Mouse (Mus musculus) myocyte (in vitro differentiated cells): ENCODE measurements around the gene Xirp2. TPM values are rescaled to one million over a fixed set of nuclear protein-coding genes. Genes with fewer than 3 reads are reported as not detected.
"Not testable (repeated sequence)": the region's sequence is repeated elsewhere in the genome, so short reads cannot be mapped to it uniquely, and the experiment has no call there.

Experiments
- H3K27me3 ChIP-seq: one replicate; pipeline ENCODE4 v1.6.1; 2011; ENCODE audit not compliant: control insufficient read depth, insufficient read depth, insufficient read length
- H3K36me3 ChIP-seq: one replicate; pipeline ENCODE4 v1.6.1; 2011; ENCODE audit not compliant: control insufficient read depth, insufficient read depth
- H3K4me2 ChIP-seq: one replicate; pipeline ENCODE4 v1.6.1; 2011; ENCODE audit warnings: low read depth, control low read depth
- H3K4me3 ChIP-seq: one replicate; pipeline ENCODE4 v1.5.1; 2011; ENCODE audit warnings: mild to moderate bottlenecking, control low read depth, moderate library complexity
- H3K79me2 ChIP-seq: one replicate; pipeline ENCODE4 v1.6.1; 2011; ENCODE audit not compliant: control insufficient read depth, insufficient read depth
- H3ac ChIP-seq: one replicate; pipeline ENCODE4 v1.6.1; 2011; ENCODE audit not compliant: control insufficient read depth, insufficient read length
- CEBPB ChIP-seq: IDR thresholded peaks from 2 replicates; pipeline ENCODE4 v1.6.1; 2011; ENCODE audit warnings: mild to moderate bottlenecking, moderate library complexity; ENCODE audit not compliant: poor library complexity, insufficient read depth, severe bottlenecking
- E2F4 ChIP-seq: IDR thresholded peaks from one replicate; pipeline ENCODE4 v1.6.1; 2011; ENCODE audit warnings: mild to moderate bottlenecking, control low read depth, moderate library complexity; ENCODE audit not compliant: insufficient read depth
- MAX ChIP-seq: IDR thresholded peaks from one replicate; pipeline ENCODE4 v1.6.1; 2011; ENCODE audit warnings: low read depth, mild to moderate bottlenecking, control low read depth
- MYOD1 ChIP-seq, 3 experiments: IDR thresholded peaks; one replicate each; pipeline ENCODE4 v1.6.1; 2011; ENCODE audit warnings: control low read depth in 2 of 3, low read depth in 2 of 3, mild to moderate bottlenecking in 2 of 3, moderate library complexity in 1 of 3; ENCODE audit not compliant: insufficient read length in 2 of 3, control insufficient read depth in 1 of 3
- MYOG ChIP-seq, 3 experiments: IDR thresholded peaks; one replicate each; pipeline ENCODE4 v1.6.1; 2011; ENCODE audit warnings: control low read depth in 2 of 3, low read depth in 2 of 3, mild to moderate bottlenecking in 2 of 3; ENCODE audit not compliant: insufficient read length in 2 of 3, control insufficient read depth in 1 of 3, insufficient read depth in 1 of 3
- POLR2A ChIP-seq: IDR thresholded peaks from one replicate; pipeline ENCODE4 v1.6.1; 2011; ENCODE audit warnings: low read depth, mild to moderate bottlenecking, control low read depth, moderate library complexity; ENCODE audit not compliant: insufficient read length
- POLR2AphosphoS2 ChIP-seq: IDR thresholded peaks from one replicate; pipeline ENCODE4 v1.6.1; 2011; ENCODE audit warnings: low read depth, control low read depth; ENCODE audit not compliant: insufficient read length
- REST ChIP-seq: IDR thresholded peaks from one replicate; pipeline ENCODE4 v1.6.1; 2011; ENCODE audit warnings: mild to moderate bottlenecking, control low read depth, moderate library complexity; ENCODE audit not compliant: insufficient read depth, insufficient read length
- SRF ChIP-seq: IDR thresholded peaks from one replicate; pipeline ENCODE4 v1.6.1; 2011; ENCODE audit warnings: low read depth; ENCODE audit not compliant: control insufficient read depth, insufficient read length
- TCF12 ChIP-seq: IDR thresholded peaks from one replicate; pipeline ENCODE4 v1.6.1; 2011; ENCODE audit warnings: mild to moderate bottlenecking, control low read depth; ENCODE audit not compliant: poor library complexity, insufficient read depth, severe bottlenecking
- TCF3 ChIP-seq: IDR thresholded peaks from one replicate; pipeline ENCODE4 v1.6.1; 2011; ENCODE audit warnings: low read depth, control low read depth; ENCODE audit not compliant: insufficient read length
- USF1 ChIP-seq: IDR thresholded peaks from one replicate; pipeline ENCODE4 v1.6.1; 2011; ENCODE audit warnings: low read depth, mild to moderate bottlenecking, control low read depth, moderate library complexity
- polyA plus RNA-seq: library from polyadenylated mRNA; unstranded; fragments of >200 nt; fragmentation: generic; extraction: Trizol; gene quantifications from one replicate; pipeline ENCODE4 v1.2.1, GENCODE M21; 2012; ENCODE audit warnings: missing spikeins

The Xirp2 gene
- polyA plus RNA-seq = 0.46 TPM

GRCm38 (mm10) chr2:67445780-67446179, at the start of gene Xirp2:
Xirp2 (plus strand) TSS chr2:67446002.
- TF ChIP-seq USF1 (no peak), POLR2A (no peak), E2F4 (no peak), TCF3 (no peak), TCF12 (no peak), MAX (no peak), CEBPB (no peak), POLR2AphosphoS2 (no peak), SRF (no peak), MYOG (IDR thresholded peaks at IDR 0.05; ENCODE audit: control insufficient read depth in 1 of 3, insufficient read depth in 1 of 3, insufficient read length in 2 of 3, low read depth in 2 of 3) (no peak)
- H3K4me3 ChIP-seq = no peak within 1 kb of the TSS
- H3ac ChIP-seq = no peak within 1 kb of the TSS
- no peaks in the 10 kb centered on the region for H3K79me2 ChIP-seq
- peak within 1 kb of the TSS; percentile 64 for H3K4me2 ChIP-seq
- no peaks in the 10 kb centered on the region for H3K36me3 ChIP-seq
- no peaks in the 10 kb centered on the region for H3K27me3 ChIP-seq

- H3K79me2 ChIP-seq, H3K4me3 ChIP-seq, H3K36me3 ChIP-seq, H3K27me3 ChIP-seq, H3ac ChIP-seq, H3K4me2 ChIP-seq: not testable (repeated sequence)
Observed at GRCm38 (mm10) chr2:67413425-67413824, 32.4 kb upstream of the Xirp2 start, which contains the start of gene Gm21830. Gm21830 (plus strand) TSS chr2:67413725.

- H3K4me3 ChIP-seq = no peak overlapping the region
- H3K27me3 ChIP-seq = no peaks in the 10 kb centered on the region
- H3K4me2 ChIP-seq = no peak overlapping the region
- TF ChIP-seq MYOD1 (IDR thresholded peaks at IDR 0.05; ENCODE audit: control insufficient read depth in 1 of 3, insufficient read length in 2 of 3, low read depth in 2 of 3) = no peak
- TF ChIP-seq REST = no peak
- no peak for TF ChIP-seq TCF3
- no peak for TF ChIP-seq USF1
- no peak for TF ChIP-seq E2F4
- H3K79me2 ChIP-seq = no peaks in the 10 kb centered on the region
- no peak overlapping the region for H3ac ChIP-seq
- H3K36me3 ChIP-seq = no peaks in the 10 kb centered on the region
Observed at GRCm38 (mm10) chr2:67420853-67421252, 24.9 kb upstream of the Xirp2 start.

- H3K4me2 ChIP-seq = no peak overlapping the region
- H3ac ChIP-seq = no peak overlapping the region
- H3K36me3 ChIP-seq = no peaks in the 10 kb centered on the region
- no peaks in the 10 kb centered on the region for H3K79me2 ChIP-seq
- no peaks in the 10 kb centered on the region for H3K27me3 ChIP-seq
- no peak for TF ChIP-seq USF1
- TF ChIP-seq TCF3 = no peak
- TF ChIP-seq MYOD1 (IDR thresholded peaks at IDR 0.05; ENCODE audit: control insufficient read depth in 1 of 3, insufficient read length in 2 of 3, low read depth in 2 of 3) = no peak
- no peak for TF ChIP-seq SRF
- TF ChIP-seq E2F4 = no peak
- TF ChIP-seq REST = no peak
- TF ChIP-seq POLR2A = no peak
- no peak for TF ChIP-seq TCF12
- TF ChIP-seq MYOG (IDR thresholded peaks at IDR 0.05; ENCODE audit: control insufficient read depth in 1 of 3, insufficient read depth in 1 of 3, insufficient read length in 2 of 3, low read depth in 2 of 3) = no peak
- no peak for TF ChIP-seq CEBPB
- no peak for TF ChIP-seq MAX
- TF ChIP-seq POLR2AphosphoS2 = no peak
- no peak overlapping the region for H3K4me3 ChIP-seq
Observed at GRCm38 (mm10) chr2:67422799-67423198, 23.0 kb upstream of the Xirp2 start.

- H3K36me3 ChIP-seq = no peaks in the 10 kb centered on the region
- TF ChIP-seq E2F4 (no peak), POLR2AphosphoS2 (no peak), USF1 (no peak), MAX (no peak), SRF (no peak), REST (no peak), CEBPB (no peak), MYOD1 (IDR thresholded peaks at IDR 0.05; ENCODE audit: control insufficient read depth in 1 of 3, insufficient read length in 2 of 3, low read depth in 2 of 3) (no peak), POLR2A (no peak), TCF3 (no peak), MYOG (IDR thresholded peaks at IDR 0.05; ENCODE audit: control insufficient read depth in 1 of 3, insufficient read depth in 1 of 3, insufficient read length in 2 of 3, low read depth in 2 of 3) (no peak), TCF12 (no peak)
- H3K79me2 ChIP-seq = no peaks in the 10 kb centered on the region
- H3K4me3 ChIP-seq = no peak within 1 kb of the TSS
- no peaks in the 10 kb centered on the region for H3K27me3 ChIP-seq
- H3ac ChIP-seq = no peak within 1 kb of the TSS
- H3K4me2 ChIP-seq = no peak within 1 kb of the TSS
Observed at GRCm38 (mm10) chr2:67433081-67433480, 12.7 kb upstream of the Xirp2 start, which contains the start of gene Gm26727. Gm26727 (minus strand) TSS chr2:67433181.
